Mouse (Mus musculus) neutrophil, adult 5-6 weeks (primary cell): ENCODE measurements around the gene Smim6. TPM values are rescaled to one million over a fixed set of nuclear protein-coding genes. Genes with fewer than 3 reads are reported as not detected.
A peak's percentile ranks its signal among the peaks of the same experiment; 100 is the strongest.

ENCODE experiments used
- ATAC-seq: fragments of 151-379, 151-347 bp; 2 replicates; pipeline ENCODE4 v1.8.0; 2017; ENCODE audit warnings: mild to moderate bottlenecking, moderate TSS enrichment; ENCODE audit not compliant: insufficient number of reproducible peaks, poor library complexity, low FRiP score, severe bottlenecking; ENCODE audit errors: extremely low read depth
- total RNA-seq: library from RNA; stranded (forward); fragments of 200-1000 nt; gene quantifications from 2 replicates; pipeline ENCODE4 v1.2.3, GENCODE M21; 2017

The Smim6 gene
- total RNA-seq, 1 experiment from 2014 or later, result not detected

DNA sequence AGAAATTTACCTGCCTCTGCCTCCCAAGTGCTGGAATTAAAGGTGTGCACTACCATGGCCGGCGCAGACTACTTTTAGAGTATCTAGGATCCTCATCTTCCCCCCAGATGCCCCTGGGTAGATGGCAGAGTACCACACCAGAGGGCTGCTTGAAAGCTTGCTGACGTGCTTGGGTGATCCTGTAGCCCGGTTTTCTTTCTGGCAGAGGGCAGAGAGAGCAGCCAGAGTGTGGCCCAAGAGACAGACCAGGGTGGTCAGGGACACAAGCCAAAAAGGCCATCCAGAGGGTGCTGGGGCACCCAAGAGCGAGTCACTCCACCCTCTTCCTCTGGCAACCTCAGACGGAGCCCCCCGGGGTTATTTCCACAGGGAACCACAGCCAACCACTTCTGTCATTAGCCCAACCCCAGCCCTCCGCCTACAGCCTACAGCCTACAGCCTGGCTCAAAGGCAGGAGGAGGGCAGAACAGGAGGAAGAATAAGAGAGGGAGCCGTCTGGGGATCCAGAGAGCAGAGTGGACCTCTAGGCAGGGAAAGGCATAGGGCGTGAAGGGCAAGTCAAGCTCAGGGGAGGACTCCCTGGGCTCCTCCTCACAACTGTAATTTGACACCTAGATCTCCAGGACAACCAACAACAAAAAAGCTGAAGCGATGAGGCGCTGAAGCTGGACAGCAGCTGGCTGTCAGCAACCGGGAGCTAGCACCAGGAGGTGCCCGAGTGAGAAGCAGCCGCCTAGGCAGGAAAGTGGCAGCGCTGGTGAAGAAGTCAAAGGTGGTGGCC is 12.1 kb upstream of the Smim6 start, which contains the start of gene Smim5:
TSS of gene Smim5 (plus strand) at position 481 of the 781 bp plus-strand sequence.
- no peak for ATAC-seq

DNA sequence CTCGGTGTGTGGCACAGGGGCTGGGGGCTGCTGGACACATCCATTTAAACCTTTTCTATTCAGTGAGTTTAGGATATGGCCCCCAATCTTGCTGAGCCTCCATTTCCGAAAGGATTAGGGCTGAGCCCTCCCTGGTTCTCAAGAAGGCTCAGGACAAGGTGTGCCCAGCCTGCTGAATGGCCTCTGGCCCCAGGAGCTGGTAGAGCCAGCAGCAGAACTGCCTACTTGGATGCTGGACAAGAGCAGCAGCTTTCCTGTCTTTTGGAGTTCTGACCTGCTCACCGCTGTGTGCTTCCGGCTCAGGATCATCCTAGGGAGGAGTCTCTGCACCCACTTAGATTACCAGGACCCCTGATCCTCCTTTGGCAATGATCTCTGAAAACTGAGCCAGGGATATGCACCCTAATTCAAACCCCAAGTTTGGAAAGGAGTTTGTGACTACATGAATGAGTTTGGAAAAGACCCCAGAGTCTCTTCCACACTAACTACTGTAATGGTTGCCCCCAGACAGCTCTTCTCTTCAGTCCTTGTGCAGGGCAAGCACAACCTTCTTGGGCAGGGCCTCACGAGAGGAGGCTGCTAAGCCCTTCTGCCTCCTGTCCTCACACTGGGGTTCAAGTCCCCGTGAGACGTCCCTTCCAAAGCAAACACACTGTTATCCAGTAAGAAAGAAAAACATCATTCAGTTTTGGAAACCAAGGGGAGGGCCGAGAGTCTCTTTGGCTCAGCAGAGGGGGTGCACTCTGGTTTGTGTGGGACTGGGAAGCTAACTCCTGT is 11.1 kb upstream of the Smim6 start:
- ATAC-seq, result no peak

DNA sequence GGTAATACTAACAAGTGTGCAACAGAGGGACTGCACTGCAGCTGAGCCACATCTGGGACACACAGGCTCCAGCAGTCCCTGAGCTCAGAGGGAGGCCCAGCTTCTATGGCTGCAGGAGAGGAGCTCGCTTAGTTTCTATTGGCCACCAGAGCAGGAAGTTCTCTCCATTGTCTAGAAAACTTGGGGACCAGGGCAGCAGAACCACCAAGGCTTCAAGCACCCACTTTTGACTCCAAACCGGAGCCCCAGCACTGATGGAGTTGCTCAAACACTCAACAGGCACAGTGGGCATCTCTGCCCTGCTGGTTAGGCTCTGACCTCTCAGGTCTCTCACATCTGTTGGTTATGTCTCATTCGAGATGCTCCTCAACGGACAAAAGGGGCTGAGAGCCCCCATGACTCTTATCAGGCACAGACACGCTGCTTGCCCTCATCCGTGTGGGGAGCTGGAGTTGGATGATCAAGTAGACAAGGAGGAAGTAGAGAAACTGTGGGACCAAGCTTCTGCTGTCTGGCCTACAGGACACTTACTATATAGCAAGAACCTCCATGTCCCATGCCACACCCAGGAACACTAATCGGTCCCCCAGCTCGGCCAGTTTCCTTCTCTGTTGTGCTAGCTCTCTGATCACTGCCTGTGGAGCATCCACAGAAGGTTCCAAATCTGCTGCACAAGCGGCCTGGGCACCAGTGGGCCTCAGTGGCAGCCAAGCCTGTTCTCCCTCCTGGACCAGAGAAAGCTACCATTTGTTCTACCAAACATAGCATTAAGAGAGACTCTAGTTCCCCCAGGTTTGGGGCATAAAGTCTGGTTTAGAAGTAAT is 10.3 kb upstream of the Smim6 start:
- ATAC-seq, result no peak

DNA sequence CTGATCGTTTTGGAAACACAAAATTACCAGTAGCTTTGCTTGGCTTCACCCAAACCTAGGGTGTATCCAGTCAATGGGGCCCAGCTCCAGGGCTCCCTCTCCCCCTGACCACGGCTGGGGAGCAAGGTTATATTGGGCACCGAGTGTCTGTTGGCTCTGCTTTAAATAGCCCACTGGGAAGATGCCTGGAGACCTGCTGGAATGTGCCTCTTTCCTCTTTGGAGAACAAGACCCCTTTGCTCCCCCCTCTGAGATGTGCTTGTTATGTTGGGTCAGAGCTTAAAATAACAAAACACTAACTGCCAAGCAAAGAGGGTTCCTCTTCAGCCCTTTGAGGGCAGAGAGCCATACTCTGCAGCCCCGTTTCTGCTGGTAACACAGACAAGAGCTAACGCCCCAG is 9.6 kb upstream of the Smim6 start:
- no peak for ATAC-seq

DNA sequence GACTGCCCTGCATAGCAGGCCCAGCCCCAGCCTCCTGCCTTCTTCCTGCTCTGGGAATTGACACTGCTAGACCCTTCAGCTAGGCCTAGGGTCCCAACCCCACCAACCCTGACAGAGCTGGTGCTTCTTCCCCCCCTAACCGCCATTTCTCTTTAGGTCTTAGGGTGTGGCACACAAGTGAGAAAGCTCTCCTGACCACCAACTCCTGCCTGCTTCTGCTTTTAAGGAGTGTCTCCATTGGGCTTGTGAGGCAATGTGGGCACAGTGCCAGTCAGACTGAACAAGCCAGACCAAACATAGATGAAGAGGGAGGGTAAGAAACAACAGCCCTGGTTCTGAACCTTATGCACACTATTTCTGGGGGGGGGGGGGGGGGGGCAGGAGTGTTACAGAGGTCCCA is 9.0 kb upstream of the Smim6 start:
- ATAC-seq, result peak; percentile 35; the same call in 1 of the 2 replicates

- no peak for ATAC-seq
Measured at GRCm38 (mm10) chr11:115903384-115904230, 8.2 kb upstream of the Smim6 start.

DNA sequence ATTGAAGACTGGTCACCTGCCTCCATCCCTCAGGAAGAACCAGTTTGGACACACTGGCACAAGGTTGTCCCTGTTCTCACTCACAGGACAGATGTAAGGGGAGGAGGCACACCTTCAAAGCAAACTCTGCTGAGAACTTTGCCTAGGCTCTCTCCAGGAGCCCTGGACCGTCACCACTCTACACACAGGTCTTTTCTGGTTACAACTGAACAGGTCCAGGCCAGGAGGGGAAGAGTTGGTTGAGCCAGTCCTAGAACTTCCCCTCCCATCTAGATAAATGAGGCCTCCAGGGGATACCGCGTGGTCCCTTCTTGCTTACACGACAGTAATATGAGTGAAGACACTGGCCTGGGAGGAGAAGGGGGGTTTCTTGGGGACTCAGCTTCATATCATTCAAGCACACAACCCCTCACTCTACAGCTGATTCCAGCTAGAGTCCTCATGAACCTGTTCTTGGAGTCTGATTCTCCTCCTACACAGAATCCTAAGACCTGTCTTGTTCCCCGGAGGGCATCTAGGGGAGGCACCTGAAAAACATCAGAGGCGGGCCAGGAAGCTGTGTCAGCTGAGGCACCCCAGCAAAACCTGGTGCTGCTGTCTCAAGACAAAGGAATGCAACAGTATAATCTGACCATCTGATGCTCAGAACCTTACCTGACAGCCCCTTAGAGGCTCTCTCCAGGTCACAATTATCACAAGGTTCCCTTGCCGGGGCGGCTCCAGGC is 7.4 kb upstream of the Smim6 start:
- no peak for ATAC-seq

GRCm38 (mm10) chr11:115904956-115905790 is 6.6 kb upstream of the Smim6 start:
- no peak for ATAC-seq

GRCm38 (mm10) chr11:115906116-115906515 is 5.7 kb upstream of the Smim6 start:
- no peak for ATAC-seq

GRCm38 (mm10) chr11:115906521-115906920 is 5.3 kb upstream of the Smim6 start:
- no peak for ATAC-seq

GRCm38 (mm10) chr11:115911134-115911561 is 669 bp upstream of the Smim6 start:
- no peak for ATAC-seq

DNA sequence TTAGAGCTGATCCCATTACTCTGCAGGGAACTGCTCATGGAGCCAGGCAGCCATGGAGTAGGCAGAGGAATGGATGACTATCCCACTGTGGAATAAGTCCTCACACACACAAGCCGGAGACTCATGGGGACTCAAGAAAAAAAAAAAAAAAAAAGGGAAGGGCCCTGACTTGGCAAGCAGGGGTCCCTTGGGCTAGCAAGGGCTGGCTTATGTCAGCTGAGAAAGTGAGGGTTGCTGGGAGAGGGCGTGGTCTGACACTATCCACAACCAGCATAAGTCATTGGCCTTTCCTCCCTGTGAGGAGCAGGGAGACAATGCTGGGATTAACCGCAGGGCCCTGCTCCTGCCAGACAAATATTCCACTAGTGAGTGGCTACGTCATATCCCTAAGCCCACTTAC is 4.8 kb downstream of the Smim6 start:
- ATAC-seq, result no peak

GRCm38 (mm10) chr11:115918637-115919036 is 6.8 kb downstream of the Smim6 start:
- no peak for ATAC-seq

GRCm38 (mm10) chr11:115919073-115919472 is 7.3 kb downstream of the Smim6 start:
- no peak for ATAC-seq

DNA sequence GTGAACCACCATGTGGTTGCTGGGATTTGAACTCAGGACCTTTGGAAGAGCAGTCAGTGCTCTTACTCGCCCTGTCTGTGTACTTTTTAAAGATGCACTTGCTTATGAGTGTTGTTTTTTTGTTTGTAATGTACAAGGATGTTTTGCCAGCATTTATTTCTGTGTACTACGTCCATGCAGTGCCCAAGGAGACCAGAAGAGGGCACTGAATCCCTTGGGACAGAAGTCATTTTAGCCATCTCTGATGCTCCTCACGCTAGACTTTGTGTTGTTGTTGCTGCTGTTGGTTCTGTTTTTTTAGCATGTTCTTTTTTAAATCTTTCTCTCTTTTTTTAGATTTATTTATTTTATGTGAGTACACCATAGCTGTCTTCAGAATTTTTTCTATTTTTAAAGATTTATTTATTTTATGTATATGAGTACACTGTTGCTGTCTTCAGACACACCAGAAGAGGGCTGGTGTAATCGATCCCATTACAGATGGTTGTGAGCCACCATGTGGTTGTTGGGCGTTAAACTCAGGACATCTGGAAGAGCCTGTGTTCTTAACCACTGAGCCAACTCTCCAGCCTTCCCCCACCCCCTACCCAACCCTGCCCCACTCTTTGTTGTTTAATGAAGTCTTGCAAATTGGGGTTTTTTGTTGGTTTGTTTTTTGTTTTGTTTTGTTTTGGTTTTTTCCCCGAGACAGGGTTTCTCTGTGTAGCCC is 8.4 kb downstream of the Smim6 start:
- ATAC-seq, result peak; percentile 78

GRCm38 (mm10) chr11:115921986-115922385 is 10.2 kb downstream of the Smim6 start:
- no peak for ATAC-seq
